Mouse (Mus musculus): ENCODE results near the gene Olfr155.

Olfr155 gene

DNA sequence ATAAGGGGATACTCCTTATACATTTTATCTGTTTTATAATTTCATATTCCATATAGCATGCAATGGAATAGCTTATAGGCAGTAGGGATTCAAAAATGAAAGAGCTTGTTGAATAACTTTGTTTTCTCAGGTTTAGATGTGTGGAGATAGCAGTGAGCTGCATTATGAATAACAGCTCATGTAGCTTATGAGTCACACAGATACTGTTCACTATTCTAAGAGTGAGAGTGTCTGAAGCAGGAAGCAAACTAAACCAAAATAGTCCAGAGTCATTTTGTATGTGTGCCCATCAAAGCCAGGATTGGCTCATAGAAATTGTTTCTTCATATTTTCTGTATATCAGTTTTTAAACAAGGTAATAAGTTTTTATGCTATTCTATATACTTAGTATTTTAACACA lies 45.8 kb downstream of the Olfr155 start:
- no peak for DNase-seq

DNA sequence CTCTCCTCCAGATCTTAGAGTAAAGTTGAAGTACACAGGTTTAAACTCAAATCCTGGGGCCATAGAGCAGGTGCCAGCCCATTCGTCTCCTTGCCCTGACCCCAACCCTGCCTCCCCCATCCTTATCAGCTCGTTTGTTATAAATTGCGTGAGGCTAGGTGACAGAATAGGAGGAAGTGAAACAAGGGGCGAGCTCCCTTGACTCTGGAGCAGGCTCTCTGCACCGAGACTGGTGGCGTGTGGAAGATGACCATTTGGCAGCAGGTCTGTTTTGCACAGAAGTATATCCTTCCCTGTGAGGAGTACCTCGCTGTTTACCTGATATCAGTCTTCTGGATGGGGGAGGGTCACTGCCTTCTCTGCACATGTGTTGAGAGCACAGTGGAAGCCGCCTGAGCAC lies 47.8 kb downstream of the Olfr155 start:
- DNase-seq = no peak

DNA sequence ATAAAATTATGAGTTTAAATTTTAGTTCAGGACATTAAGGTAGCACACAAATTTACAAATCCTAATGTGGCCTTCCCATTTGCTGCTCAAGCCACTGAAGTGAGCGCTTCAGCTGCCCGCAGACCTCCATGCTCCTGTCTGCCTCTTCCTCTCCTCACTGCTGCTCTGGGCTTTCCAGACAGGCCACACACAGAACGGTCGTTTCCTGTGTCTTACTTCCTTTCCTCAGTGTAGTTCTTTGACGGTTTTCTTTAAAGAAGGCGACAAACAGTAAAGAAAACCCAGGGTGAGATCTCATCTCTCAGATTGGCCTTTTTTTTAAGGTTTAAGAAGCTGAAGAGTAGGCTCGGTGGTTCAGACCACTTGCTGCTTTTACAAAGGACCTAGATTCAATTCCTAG lies 52.3 kb downstream of the Olfr155 start:
- DNase-seq = no peak

DNA sequence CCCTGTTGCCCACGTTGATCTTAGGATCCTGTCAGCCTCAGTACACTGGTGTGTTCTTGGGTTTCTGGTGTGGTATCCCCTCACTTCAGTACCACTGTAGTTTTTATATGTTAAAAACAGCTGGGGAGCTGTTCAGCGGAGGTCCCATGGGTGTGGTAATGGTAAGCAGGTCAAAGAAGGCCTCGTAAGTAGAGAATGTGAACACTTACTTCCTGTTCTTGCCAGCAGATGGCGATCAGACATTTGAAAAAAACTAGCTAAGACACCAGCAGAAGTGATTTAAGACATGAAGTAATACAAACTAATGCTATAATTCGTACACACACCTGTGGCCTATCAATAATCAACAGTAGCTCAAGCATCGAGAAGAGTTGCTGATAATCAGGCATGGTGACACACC lies 55.1 kb downstream of the Olfr155 start:
- peak; percentile 55 for DNase-seq
